Mouse (Mus musculus) thymus, adult 2 months (tissue): ENCODE measurements at regions not wholly inside any gene's neighbourhood (a gene's known extent, or its start where the extent isn't known, plus 50 kb on each side); places are given as distances from the start of the nearest gene placed in this dataset.

Source experiments
- CTCF ChIP-seq: fragments of 200-500 bp; IDR thresholded peaks from 2 replicates; pipeline ENCODE4 v1.5.1; 2012; ENCODE audit warnings: mild to moderate bottlenecking, control low read depth, low read length, moderate library complexity, borderline replicate concordance; ENCODE audit not compliant: control insufficient read depth, poor library complexity, insufficient read depth; ENCODE audit errors: extremely low read depth
- POLR2A ChIP-seq: fragments of 200-500 bp; IDR thresholded peaks from 2 replicates; pipeline ENCODE4 v1.6.1; 2012; ENCODE audit warnings: mild to moderate bottlenecking, low read length, control low read depth, moderate library complexity; ENCODE audit not compliant: control insufficient read depth, poor library complexity, insufficient read depth; ENCODE audit errors: extremely low read depth

GRCm38 (mm10) chr3:37916281-37916680, 192.0 kb upstream of the Gm5148 start:
- TF ChIP-seq CTCF (no peak), POLR2A (no peak)
